Mouse (Mus musculus) erythroblast, embryonic 14.5 days (primary cell): ENCODE measurements around the gene Kif26b.

Experiments used
- GATA1 ChIP-seq: IDR thresholded peaks from 2 replicates; pipeline ENCODE4 v1.6.1; 2012; ENCODE audit warnings: low read length, inconsistent platforms, mixed read lengths
- TAL1 ChIP-seq: IDR thresholded peaks from 3 replicates; pipeline ENCODE4 v1.6.1; 2012; ENCODE audit warnings: low read length, inconsistent platforms, mixed read lengths

GRCm38 (mm10) chr1:178893229-178894080 is 364.5 kb downstream of the Kif26b start:
- TF ChIP-seq TAL1 (no peak), GATA1 (no peak)
